Mouse (Mus musculus) lung, postnatal 0 days (tissue): Measurements from ENCODE around the gene Sdccag8.

ENCODE experiments used
- CTCF ChIP-seq: IDR thresholded peaks from 2 replicates; pipeline ENCODE4 v1.5.1; 2016; ENCODE audit warnings: antibody characterized with exemption, mild to moderate bottlenecking
- EP300 ChIP-seq: IDR thresholded peaks from 2 replicates; pipeline ENCODE4 v1.6.1; 2016; ENCODE audit warnings: antibody characterized with exemption, mild to moderate bottlenecking, control low read depth

DNA sequence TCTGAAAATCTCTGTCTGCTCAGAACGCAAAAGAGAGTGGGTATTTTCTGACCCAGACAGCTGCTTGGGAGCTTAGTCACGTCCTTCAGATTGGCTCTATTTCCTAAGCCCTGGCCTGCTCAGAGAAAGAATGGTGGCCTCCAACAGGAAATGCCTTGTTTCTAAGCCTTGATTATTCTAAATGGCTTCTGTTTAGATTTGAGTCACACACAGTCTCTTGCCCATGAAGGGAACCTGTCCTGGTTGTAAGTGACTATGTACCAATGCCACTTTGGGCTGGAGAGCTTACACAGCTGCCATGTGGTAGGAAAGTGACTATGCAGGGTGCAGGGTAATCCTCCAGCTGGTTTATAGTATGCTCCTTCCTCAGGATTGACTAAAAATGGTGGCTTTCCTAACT, 199.9 kb downstream of the Sdccag8 start:
- no peak for TF ChIP-seq CTCF
- no peak for TF ChIP-seq EP300
